Mouse (Mus musculus) megakaryocyte, embryonic 14.5 days (primary cell): ENCODE data around the gene Ppp2r2c.
"Not testable (repeated sequence)": the region's sequence is repeated elsewhere in the genome, so short reads cannot be mapped to it uniquely, and the experiment has no call there.

Source experiments
- FLI1 ChIP-seq: IDR thresholded peaks from 2 replicates; pipeline ENCODE4 v1.6.1; 2012; ENCODE audit warnings: low read length, inconsistent platforms, mixed read lengths
- GATA1 ChIP-seq: IDR thresholded peaks from 3 replicates; pipeline ENCODE4 v1.6.1; 2012; ENCODE audit warnings: mixed read lengths, low read length, inconsistent platforms, borderline replicate concordance

GRCm38 (mm10) chr5:36938991-36939390 is 70.7 kb downstream of the Ppp2r2c start:
- not testable (repeated sequence) for TF ChIP-seq GATA1, FLI1
